In the genomic region with DNA sequence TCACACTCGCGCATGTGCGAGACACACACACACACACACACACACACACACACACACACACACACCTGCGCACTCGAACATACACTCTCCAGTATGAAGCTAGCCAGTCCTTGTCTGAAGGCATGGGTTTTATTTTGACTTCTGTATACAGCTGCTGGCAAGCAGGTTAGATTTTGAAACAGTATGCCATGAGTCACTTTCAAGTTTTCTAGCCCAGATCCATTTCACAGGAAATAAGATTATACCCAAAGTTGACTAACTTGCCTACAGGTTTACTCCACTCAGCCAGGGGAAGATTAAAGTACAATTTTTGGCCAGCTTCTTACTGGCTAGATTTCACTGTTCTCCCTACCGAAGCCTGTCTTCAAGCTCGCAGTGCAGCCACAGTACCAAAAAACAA, we compare ENCODE assay signal across 15 mouse cellular contexts.
"Had no signal": no experiment of that assay in that cellular context is flagged by ENCODE, and none has a peak within 500 bp of the region (broad histone marks: within the 10 kb centered on the region; RNA-seq: fewer than 3 reads in every experiment).

No protein-coding gene starts in this region.

- H3K4me3 ChIP-seq: left cerebral cortex, adult 2 months; limb, embryonic 15.5 days; liver, embryonic 12.5 days; midbrain, embryonic 10.5 days; midbrain, embryonic 15.5 days; neural tube, embryonic 13.5 days had no signal

- DNase-seq: kidney, adult 8-10 months; kidney, postnatal 25 days; lung, embryonic 14.5 days; lung, postnatal 10 days; lung, postnatal 4 days; retina, postnatal 1 day; thymus, adult 18-20 months; thymus, postnatal 36 days had no signal

- H3K27ac ChIP-seq: left cerebral cortex, adult 2 months; limb, embryonic 15.5 days; liver, embryonic 12.5 days; midbrain, embryonic 10.5 days; midbrain, embryonic 15.5 days; neural tube, embryonic 13.5 days; stomach, postnatal 0 days had no signal

- H3K27me3 ChIP-seq: limb, embryonic 15.5 days; liver, embryonic 12.5 days; midbrain, embryonic 15.5 days; neural tube, embryonic 13.5 days had no signal

- H3K4me1 ChIP-seq: limb, embryonic 15.5 days; midbrain, embryonic 10.5 days; midbrain, embryonic 15.5 days; neural tube, embryonic 13.5 days had no signal

- H3K9me3 ChIP-seq: limb, embryonic 15.5 days; liver, embryonic 12.5 days; midbrain, embryonic 10.5 days; midbrain, embryonic 15.5 days; neural tube, embryonic 13.5 days had no signal

- H3K36me3 ChIP-seq: midbrain, embryonic 15.5 days had no signal
